Mouse (Mus musculus) right cerebral cortex, postnatal 10 days (tissue): ENCODE measurements around the gene Gm11634.
"Not testable (repeated sequence)": the region's sequence is repeated elsewhere in the genome, so short reads cannot be mapped to it uniquely, and the experiment has no call there.

Experiments
- DNase-seq, 2 experiments: peaks; one replicate each; pipeline ENCODE4 v3.0.0; 2021; ENCODE audit warnings: low spot score in 2 of 2

Gm11634 gene

DNA sequence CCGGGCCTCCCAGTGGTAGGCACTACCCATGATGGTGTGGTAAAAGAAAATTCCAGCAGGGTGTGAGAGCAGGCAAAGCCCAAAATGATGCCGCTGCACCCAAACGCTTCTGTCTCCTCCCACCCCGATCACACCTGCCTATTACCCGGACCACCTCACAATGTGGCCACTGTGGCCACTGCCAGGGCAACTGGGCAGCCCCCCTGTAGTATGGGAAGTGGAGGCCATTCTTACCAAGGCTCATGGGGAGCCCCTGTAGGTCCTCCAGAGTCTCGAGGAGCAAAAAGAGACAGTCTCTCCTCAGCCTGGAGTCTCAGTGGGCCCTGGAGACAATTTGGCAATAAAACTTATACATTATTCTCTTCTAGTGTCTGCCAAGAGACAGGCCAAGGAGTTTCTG is at the start of gene Gm11634:
TSS of gene Gm11634 (minus strand) at position 101 of the 400 bp plus-strand sequence.
- no peak for DNase-seq

DNA sequence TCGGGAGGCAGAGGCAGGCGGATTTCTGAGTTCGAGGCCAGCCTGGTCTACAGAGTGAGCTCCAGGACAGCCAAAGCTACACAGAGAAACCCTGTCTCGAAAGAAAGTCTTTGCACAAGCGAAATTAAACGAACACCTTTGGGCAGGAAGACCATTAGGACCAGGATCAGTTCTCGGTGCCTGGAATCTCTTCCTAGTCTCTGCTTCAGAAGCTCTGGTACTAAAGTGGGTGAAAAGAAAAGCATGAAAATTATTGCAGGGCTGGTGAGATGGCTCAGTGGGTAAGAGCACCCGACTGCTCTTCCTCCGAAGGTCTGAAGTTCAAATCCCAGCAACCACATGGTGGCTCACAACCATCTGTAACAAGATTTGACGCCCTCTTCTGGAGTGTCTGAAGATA is 48.0 kb upstream of the Gm11634 start:
- DNase-seq, result not testable (repeated sequence)

DNA sequence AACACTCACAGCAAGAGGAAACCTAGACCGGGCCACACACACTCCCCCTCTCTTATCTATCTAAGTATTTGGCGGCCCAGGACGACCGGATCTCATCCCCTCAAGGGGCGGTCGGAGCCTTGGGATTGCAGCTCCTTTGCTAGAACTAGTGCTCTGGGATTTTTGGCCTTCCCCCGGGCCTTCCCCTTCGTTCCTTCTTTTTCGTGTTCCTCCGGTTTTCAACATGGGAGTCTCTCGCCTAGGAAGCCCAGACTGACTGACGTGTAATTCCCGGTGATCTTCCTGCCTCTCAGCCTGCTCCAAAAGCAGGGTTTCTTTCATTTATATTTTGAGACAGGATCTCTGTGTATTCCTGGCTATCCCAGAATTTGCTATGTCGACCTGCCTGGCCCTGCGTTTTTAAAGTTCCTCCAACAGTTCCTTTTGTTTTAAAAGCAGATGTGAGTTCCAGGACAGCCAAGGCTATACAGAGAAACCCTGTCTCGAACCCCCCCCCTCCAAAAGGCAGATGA is 47.3 kb upstream of the Gm11634 start:
- DNase-seq, result not testable (repeated sequence)

DNA sequence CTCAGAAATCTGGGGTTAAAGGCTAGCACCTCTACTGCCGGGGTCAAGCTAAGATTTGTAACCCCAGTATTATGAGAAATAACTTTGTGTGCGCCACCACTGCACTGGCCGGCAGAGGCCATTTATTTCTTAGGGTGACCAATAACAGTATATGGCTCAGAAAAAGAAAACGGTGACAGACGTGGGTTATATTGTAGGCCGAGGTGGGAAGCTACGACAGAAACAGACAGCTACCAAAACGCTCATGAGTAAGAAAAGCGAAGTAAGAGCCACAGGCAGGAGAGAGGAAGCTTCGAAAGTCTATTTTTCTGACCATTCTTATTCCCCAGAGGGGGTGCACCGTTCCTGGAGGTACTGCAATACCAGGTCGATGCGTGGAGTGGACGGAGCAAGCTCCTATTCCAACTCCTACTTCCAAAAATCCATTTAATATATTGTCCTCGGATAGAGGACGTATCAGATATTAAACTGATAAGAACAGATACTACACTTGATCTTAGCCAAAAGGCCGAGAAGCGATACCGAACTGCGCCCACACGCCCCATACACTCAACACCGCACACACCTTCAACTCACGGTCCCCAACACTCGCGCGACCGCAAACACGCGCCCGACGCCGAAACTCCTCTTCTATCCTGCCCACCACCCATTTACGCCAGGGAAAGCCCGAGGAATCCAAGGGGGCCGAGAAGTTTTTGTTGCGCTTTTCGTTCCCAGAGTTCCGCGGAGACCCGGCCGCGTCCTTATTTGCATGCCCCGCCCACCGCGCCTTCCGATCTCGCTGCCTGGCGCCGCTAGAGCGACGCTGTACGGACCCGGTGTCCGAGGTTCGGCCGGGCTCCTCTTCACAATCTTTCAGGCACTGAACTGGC is 46.6 kb upstream of the Gm11634 start:
- DNase-seq, result peak; percentile 76 to 86

DNA sequence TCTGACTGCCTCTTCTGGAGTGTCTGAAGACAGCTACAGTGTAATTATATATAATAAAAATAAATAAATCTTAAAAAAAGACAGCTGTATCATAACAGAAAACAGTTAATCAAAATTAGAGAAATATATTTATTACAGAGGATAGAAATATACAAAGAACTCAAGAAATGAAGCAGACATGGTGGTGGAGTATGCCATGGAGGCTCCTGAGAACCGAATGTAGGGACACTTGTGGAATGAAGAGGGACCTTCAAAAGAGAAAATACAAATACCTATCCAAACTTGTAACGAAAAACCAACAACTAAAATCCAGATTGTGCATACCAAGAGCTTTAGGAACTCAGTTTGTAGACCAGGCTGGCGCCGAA is 46.0 kb upstream of the Gm11634 start:
- not testable (repeated sequence) for DNase-seq

DNA sequence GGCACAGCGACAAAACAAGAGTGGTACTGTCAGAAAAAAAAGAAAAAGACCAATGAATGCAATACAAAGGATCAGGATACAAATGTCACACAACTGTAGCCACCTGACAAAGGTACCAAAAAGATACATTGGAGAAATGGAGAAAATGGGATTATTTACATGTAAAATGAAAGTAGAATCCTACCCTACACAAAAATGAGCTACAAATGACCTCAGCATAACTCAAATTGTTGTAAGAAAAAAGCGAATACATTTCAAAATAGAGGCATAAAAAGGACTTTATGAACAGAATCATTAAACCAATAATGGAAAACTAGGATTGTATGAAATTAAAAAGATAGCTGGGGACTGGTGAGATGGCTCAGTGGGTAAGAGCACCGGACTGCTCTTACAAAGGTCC is 45.5 kb upstream of the Gm11634 start:
- no peak for DNase-seq

DNA sequence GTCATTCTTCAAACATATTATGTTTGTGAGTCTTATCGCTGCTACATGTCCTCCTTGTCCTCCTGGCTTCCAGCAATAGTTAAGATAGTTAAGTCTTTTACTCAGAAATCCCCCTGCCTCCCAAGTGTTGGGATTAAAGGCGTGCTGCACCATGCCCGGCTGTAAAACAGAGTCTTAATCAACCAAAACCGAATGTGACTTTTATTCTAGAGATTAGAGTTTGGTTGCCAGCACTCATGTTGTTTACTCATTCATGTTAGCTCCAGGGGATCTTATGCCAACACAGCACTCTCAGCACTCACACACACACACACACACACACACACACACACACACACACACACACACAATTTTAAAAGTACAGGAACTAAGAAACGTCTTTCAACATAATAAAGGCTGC is 43.9 kb upstream of the Gm11634 start:
- DNase-seq, result no peak

DNA sequence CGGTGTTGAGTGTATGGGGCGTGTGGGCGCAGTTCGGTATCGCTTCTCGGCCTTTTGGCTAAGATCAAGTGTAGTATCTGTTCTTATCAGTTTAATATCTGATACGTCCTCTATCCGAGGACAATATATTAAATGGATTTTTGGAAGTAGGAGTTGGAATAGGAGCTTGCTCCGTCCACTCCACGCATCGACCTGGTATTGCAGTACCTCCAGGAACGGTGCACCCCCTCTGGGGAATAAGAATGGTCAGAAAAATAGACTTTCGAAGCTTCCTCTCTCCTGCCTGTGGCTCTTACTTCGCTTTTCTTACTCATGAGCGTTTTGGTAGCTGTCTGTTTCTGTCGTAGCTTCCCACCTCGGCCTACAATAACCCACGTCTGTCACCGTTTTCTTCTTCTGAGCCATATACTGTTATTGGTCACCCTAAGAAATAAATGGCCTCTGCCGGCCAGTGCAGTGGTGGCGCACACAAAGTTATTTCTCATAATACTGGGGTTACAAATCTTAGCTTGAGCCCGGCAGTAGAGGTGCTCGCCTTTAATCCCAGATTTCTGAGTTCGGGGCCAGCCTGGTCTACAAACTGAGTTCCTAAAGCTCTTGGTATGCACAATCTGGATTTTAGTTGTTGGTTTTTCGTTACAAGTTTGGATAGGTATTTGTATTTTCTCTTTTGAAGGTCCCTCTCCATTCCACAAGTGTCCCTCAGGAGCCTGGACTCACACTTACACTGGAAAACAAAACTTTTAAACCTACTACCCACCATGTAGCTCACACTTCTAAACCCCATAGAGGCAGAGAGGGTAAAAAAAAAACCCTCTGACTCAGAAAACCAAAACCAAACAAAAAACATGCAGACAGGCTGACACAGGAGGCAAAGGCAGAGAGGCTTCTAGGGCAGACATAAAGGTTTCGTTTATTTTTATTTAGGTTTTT is 42.9 kb upstream of the Gm11634 start:
- DNase-seq, result peak; percentile 62 to 82

DNA sequence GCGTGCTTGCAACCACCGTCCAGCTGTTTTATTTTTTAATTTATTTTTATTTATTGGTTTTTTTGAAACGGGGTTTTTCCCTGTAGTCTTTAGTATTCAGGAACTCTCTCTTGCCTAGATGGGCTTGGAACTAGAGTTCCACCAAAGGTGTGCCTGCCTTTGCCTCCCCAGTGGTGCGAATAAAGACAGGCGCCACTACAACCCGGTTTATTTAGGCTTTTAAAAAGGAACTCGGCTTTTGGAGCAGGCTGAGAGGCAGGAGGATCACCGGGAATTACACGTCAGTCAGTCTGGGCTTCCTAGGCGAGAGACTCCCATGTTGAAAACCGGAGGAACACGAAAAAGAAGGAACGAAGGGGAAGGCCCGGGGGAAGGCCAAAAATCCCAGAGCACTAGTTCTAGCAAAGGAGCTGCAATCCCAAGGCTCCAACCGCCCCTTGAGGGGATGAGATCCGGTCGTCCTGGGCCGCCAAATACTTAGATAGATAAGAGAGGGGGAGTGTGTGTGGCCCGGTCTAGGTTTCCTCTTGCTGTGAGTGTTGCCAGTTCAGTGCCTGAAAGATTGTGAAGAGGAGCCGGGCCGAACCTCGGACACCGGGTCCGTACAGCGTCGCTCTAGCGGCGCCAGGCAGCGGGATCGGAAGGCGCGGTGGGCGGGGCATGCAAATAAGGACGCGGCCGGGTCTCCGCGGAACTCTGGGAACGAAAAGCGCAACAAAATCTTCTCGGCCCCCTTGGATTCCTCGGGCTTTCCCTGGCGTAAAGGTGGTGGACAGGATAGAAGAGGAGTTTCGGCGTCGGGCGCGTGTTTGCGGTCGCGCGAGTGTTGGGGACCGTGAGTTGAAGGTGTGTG is 42.0 kb upstream of the Gm11634 start:
- DNase-seq, result peak; percentile 89

DNA sequence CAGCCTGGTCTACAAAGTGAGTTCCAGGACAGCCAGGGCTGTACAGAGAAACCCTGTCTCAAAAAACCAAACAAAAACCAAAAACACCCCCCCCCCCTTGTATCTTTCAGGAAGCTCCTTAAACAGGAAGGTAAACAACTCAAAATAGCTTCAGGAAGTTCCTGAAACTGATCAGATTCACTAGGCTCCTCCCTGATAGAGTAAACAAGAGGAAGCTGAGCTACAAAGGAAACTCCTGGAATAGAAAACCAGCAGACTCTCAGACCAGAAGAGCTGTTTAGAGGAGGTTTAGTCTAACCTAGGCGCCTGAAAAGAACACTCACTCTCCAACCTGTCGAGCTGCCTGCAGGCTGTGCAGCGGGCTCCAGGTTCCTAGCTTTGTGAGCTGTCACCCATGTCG is 40.7 kb upstream of the Gm11634 start:
- no peak for DNase-seq

DNA sequence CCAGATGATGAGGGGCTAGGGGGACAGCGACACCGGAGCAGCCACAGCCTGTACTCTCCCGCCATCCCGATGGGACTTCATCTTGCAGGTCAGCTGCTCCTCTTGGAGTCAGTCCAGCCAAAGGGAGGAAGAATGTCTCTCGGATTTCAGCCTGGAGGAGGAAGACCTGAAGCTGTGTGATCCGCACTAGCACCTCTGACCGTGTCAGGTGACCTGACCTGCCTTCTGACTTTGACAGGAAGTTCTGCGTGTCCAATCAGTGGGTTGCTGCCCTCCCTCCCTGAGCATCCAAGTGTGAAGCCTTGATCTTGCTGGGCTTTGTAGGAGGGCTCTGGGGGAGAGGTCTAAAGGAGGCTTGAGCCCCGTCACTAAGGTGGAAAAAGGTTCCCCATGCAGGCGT is 36.6 kb upstream of the Gm11634 start:
- no peak for DNase-seq

DNA sequence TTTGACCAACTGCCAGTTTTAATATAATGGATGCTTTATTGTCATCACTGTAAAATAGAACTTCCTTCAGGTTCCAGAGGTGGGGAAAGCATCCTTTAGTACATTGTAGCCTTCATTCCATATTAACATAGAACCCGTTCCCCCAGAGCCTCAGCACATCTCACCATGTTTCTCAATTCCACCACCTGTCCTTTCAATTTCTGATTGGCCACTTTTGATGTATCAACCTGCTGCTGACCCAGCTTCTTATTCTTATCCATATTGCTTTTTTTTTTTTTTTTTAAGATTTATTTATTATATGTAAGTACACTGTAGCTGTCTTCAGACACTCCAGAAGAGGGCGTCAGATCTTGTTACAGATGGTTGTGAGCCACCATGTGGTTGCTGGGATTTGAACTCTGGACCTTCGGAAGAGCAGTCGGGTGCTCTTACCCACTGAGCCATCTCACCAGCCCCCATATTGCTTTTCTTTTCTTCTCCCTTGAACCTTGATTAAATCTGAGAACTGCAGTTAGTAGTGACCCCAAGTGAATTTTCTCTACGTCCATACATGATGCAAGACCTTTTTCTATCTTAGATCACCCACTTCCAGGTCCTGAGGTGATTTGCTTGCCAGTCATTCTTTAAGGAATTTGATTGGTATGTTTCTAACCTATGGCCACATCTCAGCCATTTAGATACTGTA is 29.8 kb upstream of the Gm11634 start:
- DNase-seq, result not testable (repeated sequence)

DNA sequence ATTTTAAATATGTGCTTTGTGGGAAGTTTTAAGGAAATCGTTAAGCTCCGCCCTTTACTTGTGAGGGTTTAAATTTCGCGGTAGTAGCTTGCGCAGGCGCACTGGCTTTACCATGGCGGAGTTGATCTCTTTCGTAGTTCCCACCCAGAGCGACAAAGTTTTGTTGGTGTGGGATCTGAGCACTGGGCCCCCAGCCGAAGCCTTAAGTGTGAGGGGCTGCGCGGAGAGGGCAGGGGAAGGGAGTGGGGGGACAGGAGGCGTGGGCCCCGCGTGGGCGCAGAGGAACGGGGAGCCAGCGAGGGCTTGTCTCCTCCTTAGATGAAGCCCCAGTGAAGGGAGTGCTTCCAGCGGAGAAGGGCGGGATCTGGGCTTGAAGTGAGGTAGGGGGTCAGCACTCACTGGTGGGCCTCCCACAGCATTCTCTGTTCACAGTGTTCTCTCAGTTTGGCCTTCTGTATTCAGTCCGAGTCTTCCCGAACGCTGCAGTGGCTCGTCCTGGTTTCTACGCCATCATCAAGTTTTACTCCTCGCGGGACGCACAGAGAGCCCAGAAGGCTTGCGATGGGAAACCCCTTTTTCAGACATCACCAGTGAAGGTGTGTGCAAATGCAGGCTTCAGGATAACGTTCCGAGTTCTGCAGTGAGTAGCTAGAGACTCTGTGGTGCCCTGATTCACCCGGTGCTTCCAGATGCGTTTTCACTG is 29.0 kb upstream of the Gm11634 start:
- peak; percentile 89 to 92 for DNase-seq

DNA sequence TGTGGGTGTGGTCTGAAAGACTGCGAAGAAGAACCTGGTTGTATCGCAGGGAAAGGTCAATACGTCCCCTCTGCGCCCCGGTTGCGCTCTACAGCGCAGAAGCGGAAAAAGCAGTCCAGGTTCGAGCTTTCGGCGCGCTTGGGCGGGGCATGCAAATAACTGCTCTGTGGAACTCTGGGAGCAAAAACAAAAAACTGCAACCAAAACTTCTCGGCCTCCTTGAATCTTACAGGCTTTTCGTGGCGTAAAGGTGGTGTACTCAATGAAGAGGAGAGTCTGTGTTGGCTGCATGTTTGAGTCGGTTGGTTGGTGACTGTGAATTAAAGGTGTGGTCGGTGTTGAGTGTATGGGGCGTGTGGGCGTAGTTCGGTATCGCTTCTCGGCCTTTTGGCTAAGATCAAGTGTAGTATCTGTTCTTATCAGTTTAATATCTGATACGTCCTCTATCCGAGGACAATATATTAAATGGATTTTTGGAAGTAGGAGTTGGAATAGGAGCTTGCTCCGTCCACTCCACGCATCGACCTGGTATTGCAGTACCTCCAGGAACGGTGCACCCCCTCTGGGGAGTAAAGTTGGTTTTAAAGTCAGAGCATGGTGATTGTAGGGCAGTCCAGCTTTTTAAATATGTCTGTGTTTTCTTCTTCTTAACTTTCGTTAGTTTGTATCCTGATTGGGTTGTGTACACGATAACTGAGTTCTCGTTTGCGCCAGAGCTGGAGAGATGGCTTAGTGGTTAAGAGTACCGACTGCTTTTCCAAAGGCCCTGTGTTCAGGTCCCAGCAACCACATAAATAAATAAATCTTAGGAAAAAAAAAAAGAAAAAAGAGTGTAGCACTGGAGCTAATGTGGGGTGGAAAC is 28.2 kb upstream of the Gm11634 start, which contains the start of gene Rdm1:
TSS of gene Rdm1 (plus strand) at position 201 of the 862 bp plus-strand sequence.
- peak; percentile 90 to 91 for DNase-seq

DNA sequence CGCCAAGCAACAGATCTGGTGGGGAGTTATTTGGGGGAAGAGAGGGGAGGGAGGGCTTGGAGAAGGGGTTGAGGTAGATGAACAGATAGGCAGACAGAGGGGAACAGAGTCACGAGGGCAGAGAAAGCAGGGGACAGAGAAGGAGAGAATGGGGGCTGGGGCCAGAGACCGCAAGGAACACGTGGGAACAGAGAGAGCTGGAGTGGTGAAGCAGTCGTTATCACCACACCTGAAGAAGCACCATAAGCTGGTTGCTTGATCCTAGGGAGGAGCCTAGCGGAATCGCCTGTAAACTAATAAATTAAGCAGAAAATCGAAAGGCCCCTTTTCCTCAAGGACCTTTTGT is 27.6 kb upstream of the Gm11634 start:
- peak in 1 of 2 experiments; percentile 58 for DNase-seq

DNA sequence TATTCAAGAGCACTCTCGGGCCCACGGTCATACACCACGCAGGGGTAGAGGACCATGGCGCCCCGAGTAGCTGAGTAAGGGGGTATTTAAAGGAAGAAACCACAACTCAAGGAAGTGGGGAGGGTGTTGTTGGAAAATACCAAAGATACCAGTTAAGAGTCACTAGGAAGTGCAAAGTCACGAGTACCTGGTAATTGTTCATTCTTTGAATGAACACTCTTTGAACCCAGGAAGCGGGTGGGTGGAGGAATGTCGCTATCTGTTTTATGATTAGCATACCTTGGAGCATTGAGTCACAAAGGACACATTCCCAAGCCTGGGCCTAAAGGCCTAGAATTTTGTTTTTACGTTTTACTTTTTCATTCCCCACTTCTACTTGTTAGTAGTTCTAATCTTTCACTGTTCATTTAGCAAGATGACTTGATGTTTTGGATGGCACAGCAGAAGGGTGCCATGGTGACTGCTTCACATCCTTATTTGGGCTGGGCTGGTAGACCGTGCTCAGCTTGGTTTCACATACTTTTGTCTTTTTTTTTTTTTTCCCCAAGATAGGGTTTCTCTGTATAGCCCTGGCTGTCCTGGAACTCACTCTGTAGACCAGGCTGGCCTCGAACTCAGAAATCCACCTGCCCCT is 21.1 kb upstream of the Gm11634 start:
- DNase-seq, result not testable (repeated sequence)

DNA sequence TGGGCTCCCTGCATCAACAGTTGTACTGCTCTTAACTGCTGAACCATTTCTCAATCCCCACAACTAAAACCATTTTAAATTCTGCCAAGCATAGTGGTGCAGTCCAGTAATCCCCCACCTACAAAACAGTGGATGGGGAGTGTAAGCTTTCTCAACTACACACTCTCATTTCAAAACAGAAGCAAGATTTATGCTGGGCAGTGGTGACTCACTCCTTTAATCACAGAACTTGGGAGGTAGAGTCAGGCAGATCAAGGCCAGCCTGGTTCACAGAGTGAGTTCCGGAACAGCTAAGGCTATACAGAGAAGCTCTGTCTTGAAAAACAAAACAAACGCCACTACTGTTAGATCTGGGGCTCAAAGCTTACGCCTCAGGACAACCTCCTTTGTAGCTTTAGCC is 19.5 kb upstream of the Gm11634 start:
- DNase-seq, result no peak

DNA sequence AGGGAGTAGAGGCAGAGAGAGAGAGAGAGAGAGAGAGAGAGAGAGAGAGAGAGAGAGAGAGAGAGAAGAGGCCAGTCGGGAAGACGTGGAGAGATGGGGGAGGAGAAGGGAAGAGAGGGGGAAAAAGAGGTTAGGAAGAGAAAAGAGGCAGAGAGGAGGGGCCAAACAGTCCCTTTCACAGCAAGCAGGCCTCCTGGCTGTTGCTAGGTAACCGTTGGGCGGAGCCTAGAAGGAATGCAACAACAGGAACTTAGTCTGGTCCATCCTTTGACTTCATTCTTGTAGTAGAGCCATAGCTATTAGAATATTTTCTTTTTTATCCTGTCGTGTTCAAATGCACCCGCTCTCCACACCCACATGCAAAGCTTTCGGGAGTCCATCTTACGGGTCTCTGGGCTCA is 18.8 kb upstream of the Gm11634 start:
- peak; percentile 62 to 76 for DNase-seq
